Mouse (Mus musculus) heart, adult 2 months (tissue): Measurements from ENCODE around the gene Dnajb3. TPM values are rescaled to one million over a fixed set of nuclear protein-coding genes. Genes with fewer than 3 reads are reported as not detected.

Experiments used
- DNase-seq, 2 experiments: peaks; one replicate each; pipeline ENCODE4 v3.0.0; 2021
- H3K27ac ChIP-seq: fragments of 200-600 bp; 2 replicates; pipeline ENCODE4 v1.8.1; 2022
- H3K27me3 ChIP-seq: fragments of 200-500 bp; 2 replicates; pipeline ENCODE4 v1.6.1; 2012; ENCODE audit warnings: mild to moderate bottlenecking, low read length, inconsistent platforms, mixed read lengths; ENCODE audit not compliant: control insufficient read depth, insufficient read depth
- H3K36me3 ChIP-seq: fragments of 200-500 bp; 2 replicates; pipeline ENCODE4 v1.6.1; 2012; ENCODE audit warnings: low read length, inconsistent platforms; ENCODE audit not compliant: control insufficient read depth, insufficient read depth
- H3K4me1 ChIP-seq: fragments of 200-500 bp; 2 replicates; pipeline ENCODE4 v1.6.1; 2011; ENCODE audit warnings: low read length; ENCODE audit not compliant: control insufficient read depth, insufficient read depth
- H3K4me3 ChIP-seq: fragments of 200-600 bp; 2 replicates; pipeline ENCODE4 v1.8.1; 2022
- H3K79me2 ChIP-seq: fragments of 200-500 bp; replicated peaks from 2 replicates; pipeline ENCODE4 v1.6.1; 2012; ENCODE audit warnings: mild to moderate bottlenecking, inconsistent platforms, low read length, moderate library complexity, mixed read lengths; ENCODE audit not compliant: control insufficient read depth, insufficient read depth
- H3K9ac ChIP-seq: fragments of 200-500 bp; 2 replicates; pipeline ENCODE4 v1.6.1; 2012; ENCODE audit warnings: low read depth, mild to moderate bottlenecking, control low read depth, inconsistent platforms, low read length, mixed read lengths
- CTCF ChIP-seq: fragments of 200-600 bp; IDR thresholded peaks from 2 replicates; pipeline ENCODE4 v1.8.1; 2022; ENCODE audit warnings: antibody characterized with exemption, mild to moderate bottlenecking, moderate library complexity
- EP300 ChIP-seq: fragments of 200-500 bp; IDR thresholded peaks from 2 replicates; pipeline ENCODE4 v1.6.1; 2011; ENCODE audit warnings: low read depth, low read length, control low read depth; ENCODE audit not compliant: insufficient read depth
- POLR2A ChIP-seq: fragments of 200-500 bp; IDR thresholded peaks from 2 replicates; pipeline ENCODE4 v1.6.1; 2011; ENCODE audit warnings: mild to moderate bottlenecking, low read depth, low read length, control low read depth; ENCODE audit not compliant: insufficient read depth
- WGBS: fragments of 180-500 bp; shearing (Covaris S2); methylation state at CpG from one replicate; pipeline ENCODE4 v1.1.7; 2018; 5-methylcytosine and 5-hydroxymethylcytosine counted together
- intact Hi-C: fragments of 180-260 bp; cut with DNase I; formaldehyde crosslinking; loops from one replicate; pipeline ENCODE4 v1.15.1; 2025
- polyA plus RNA-seq: library from polyadenylated mRNA; depleted of rRNA; stranded (reverse); fragments of >200 nt; gene quantifications from 2 replicates; pipeline ENCODE4 v1.2.3, GENCODE M21; 2012
- total RNA-seq, 2 experiments: library from RNA; stranded (reverse); gene quantifications; 2 replicates each; pipeline ENCODE4 v1.2.3; 2021

Dnajb3 gene
- total and polyA plus RNA-seq, 3 experiments, result 0.23 to 0.66 TPM; not detected in 1

- H3K27ac ChIP-seq, result no peak overlapping the region
- TF ChIP-seq POLR2A, result no peak
- no peak for TF ChIP-seq EP300
- no peak for TF ChIP-seq CTCF
- H3K27me3 ChIP-seq, result no peaks in the 10 kb centered on the region
- no peak overlapping the region for H3K4me3 ChIP-seq
- H3K4me1 ChIP-seq, result no peaks in the 10 kb centered on the region
- no peaks in the 10 kb centered on the region for H3K36me3 ChIP-seq
- no peaks in the 10 kb centered on the region for H3K79me2 ChIP-seq
- intact Hi-C loops, result no loop called here
- DNase-seq, result peak in 1 of 2 experiments; percentile 17
- no peak overlapping the region for H3K9ac ChIP-seq
Observed at GRCm38 (mm10) chr1:88220336-88220735, 14.8 kb upstream of the Dnajb3 start.

DNA sequence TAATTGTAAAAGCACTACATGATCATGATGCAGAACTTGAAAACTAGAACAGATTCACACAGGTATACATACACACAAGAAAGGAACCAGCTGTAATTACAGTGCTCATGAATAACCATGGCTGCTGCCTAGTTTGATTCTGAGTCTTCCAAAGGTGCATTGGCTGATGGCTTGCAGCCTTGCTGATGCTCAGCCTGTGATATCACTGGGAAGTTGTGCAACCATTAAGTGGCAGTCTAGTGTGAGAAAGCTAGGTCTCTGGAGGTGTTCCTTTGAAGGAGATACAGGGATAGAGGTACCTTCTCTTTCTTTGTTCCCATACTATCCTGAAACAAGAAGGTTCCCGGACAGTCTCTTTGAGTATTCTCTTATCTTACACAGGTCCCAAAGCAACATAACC is 13.5 kb upstream of the Dnajb3 start:
- no peaks in the 10 kb centered on the region for H3K36me3 ChIP-seq
- TF ChIP-seq EP300, result no peak
- no peak for TF ChIP-seq POLR2A
- no peak for TF ChIP-seq CTCF
- no peak overlapping the region for H3K9ac ChIP-seq
- H3K4me3 ChIP-seq, result no peak overlapping the region
- WGBS, result 15% methylated on average over 1 of the region's 1 CpGs
- no peak for DNase-seq
- H3K4me1 ChIP-seq, result no peaks in the 10 kb centered on the region
- H3K79me2 ChIP-seq, result no peaks in the 10 kb centered on the region
- H3K27ac ChIP-seq, result no peak overlapping the region
- no peaks in the 10 kb centered on the region for H3K27me3 ChIP-seq
- intact Hi-C loops, result no loop called here

GRCm38 (mm10) chr1:88218591-88218990 is 13.0 kb upstream of the Dnajb3 start:
- TF ChIP-seq EP300 (no peak), CTCF (no peak), POLR2A (no peak)

GRCm38 (mm10) chr1:88218051-88218450 is 12.5 kb upstream of the Dnajb3 start:
- Histone ChIP-seq H3K4me3 (no peak overlapping the region), H3K36me3 (no peaks in the 10 kb centered on the region), H3K27ac (no peak overlapping the region), H3K4me1 (no peaks in the 10 kb centered on the region), H3K79me2 (no peaks in the 10 kb centered on the region), H3K9ac (no peak overlapping the region), H3K27me3 (no peaks in the 10 kb centered on the region)
- 65% methylated on average over 9 of the region's 9 CpGs for WGBS
- intact Hi-C loops, result no loop called here
- TF ChIP-seq EP300, result no peak
- TF ChIP-seq CTCF, result no peak
- no peak for TF ChIP-seq POLR2A
- DNase-seq, result peak in 1 of 2 experiments; percentile 31

More at GRCm38 (mm10) chr1:88218591-88218990, 13.0 kb upstream of the Dnajb3 start:
- Histone ChIP-seq H3K4me3 (no peak overlapping the region), H3K36me3 (no peaks in the 10 kb centered on the region), H3K27ac (no peak overlapping the region), H3K79me2 (no peaks in the 10 kb centered on the region), H3K27me3 (no peaks in the 10 kb centered on the region), H3K4me1 (no peaks in the 10 kb centered on the region), H3K9ac (no peak overlapping the region)
- WGBS, result 45% methylated on average over 4 of the region's 4 CpGs
- no peak for DNase-seq
- intact Hi-C loops, result no loop called here

- 34% methylated on average over 3 of the region's 3 CpGs for WGBS
- H3K9ac ChIP-seq, result no peak overlapping the region
- no peaks in the 10 kb centered on the region for H3K4me1 ChIP-seq
- no peak overlapping the region for H3K27ac ChIP-seq
- H3K4me3 ChIP-seq, result no peak overlapping the region
- no peak for DNase-seq
- no peaks in the 10 kb centered on the region for H3K36me3 ChIP-seq
- intact Hi-C loops, result no loop called here
- TF ChIP-seq POLR2A (no peak), CTCF (no peak), EP300 (no peak)
- H3K79me2 ChIP-seq, result no peaks in the 10 kb centered on the region
- no peaks in the 10 kb centered on the region for H3K27me3 ChIP-seq
Observed at GRCm38 (mm10) chr1:88217576-88217975, 12.0 kb upstream of the Dnajb3 start.

DNA sequence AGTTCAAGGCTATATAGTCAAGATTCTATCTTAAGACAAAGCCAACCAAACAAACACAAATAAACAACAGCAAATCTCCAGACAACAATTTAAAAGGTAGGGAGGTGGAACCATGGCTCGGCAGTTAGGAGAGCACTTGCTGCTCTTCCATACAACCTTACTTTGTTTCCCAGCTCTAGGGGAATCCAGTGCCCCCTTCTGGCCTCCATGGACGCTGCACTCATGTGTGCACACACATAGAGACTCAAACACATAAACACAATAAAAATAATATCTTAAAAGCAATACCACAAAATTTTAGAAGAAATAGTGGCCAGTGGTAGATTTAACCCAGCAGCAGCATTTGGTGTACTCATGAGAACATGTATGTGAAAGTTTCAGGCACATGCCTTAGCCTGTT is 11.6 kb upstream of the Dnajb3 start:
- Histone ChIP-seq H3K36me3 (no peaks in the 10 kb centered on the region), H3K4me3 (no peak overlapping the region), H3K27me3 (no peaks in the 10 kb centered on the region), H3K9ac (no peak overlapping the region), H3K4me1 (no peaks in the 10 kb centered on the region), H3K27ac (no peak overlapping the region), H3K79me2 (no peaks in the 10 kb centered on the region)
- 48% methylated on average over 2 of the region's 2 CpGs for WGBS
- intact Hi-C loops, result no loop called here
- peak in 1 of 2 experiments; percentile 20 for DNase-seq
- no peak for TF ChIP-seq POLR2A
- peak; percentile 31 for TF ChIP-seq CTCF

DNA sequence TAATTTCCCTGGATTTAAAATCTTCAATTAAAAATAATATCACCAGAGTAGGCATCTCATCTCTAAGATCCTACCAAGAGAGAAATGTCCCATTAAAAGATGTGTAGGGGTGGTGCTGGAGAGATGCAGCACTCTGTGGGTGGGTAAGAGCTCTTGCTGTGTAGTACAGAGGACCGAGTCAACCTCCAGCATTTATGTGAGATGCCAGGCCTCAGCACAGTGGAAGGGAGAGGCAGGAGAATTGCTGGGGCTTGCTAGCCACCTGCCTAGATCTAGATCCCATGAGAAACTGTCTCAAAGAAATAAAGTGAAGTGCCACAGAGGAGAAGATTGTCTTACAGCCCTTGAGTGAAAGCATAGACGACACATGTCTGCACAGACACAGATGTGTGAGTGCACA is 11.0 kb upstream of the Dnajb3 start:
- Histone ChIP-seq H3K27ac (no peak overlapping the region), H3K9ac (no peak overlapping the region), H3K36me3 (no peaks in the 10 kb centered on the region), H3K4me1 (no peaks in the 10 kb centered on the region), H3K27me3 (no peaks in the 10 kb centered on the region), H3K4me3 (no peak overlapping the region), H3K79me2 (no peaks in the 10 kb centered on the region)
- no peak for DNase-seq
- WGBS, result 49% methylated on average over 2 of the region's 2 CpGs
- TF ChIP-seq POLR2A (no peak), EP300 (no peak), CTCF (no peak)
- intact Hi-C loops, result no loop called here
